Mouse (Mus musculus) E14TG2a.4 (cell line): ENCODE results near the gene Cpa5.

Experiments used
- CTCF ChIP-seq: conservative IDR thresholded peaks from 2 replicates; pipeline ENCODE4 v1.5.1; 2014; ENCODE audit warnings: low read length
- NANOG ChIP-seq: IDR thresholded peaks from 2 replicates; pipeline ENCODE4 v1.6.1; 2014; ENCODE audit warnings: borderline replicate concordance, low read length, mixed read lengths

DNA sequence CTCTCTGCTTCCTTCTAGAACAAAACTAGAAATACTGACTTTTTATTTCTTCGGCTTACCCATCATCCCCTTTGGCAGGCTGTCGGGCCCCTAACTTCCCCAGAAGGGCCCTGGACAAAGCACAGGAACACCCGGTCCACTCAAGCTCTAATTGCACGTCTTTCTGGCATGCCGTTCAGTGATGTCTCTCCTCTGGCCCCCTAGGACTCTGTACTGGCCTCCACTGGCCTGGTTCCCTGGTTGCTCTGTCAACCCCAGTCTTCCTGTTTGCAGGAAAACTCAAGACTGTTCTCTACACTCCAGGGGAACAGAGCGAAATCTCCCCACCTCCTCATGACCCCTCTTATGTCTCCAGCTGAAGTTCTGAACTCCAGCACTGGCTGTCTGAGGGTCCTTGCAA, 7.9 kb downstream of the Cpa5 start:
- no peak for TF ChIP-seq CTCF
- no peak for TF ChIP-seq NANOG
